Mouse (Mus musculus) lung, embryonic 14.5 days (tissue): ENCODE measurements around the gene Taldo1. TPM values are rescaled to one million over a fixed set of nuclear protein-coding genes. Genes with fewer than 3 reads are reported as not detected.
A peak's percentile ranks its signal among the peaks of the same experiment; 100 is the strongest.
"Not testable (repeated sequence)": the region's sequence is repeated elsewhere in the genome, so short reads cannot be mapped to it uniquely, and the experiment has no call there.

Source experiments
- ATAC-seq: fragments of 200-750 bp; cut with Nextera tagmentation; 2 replicates; pipeline ENCODE4 v1.8.0; 2017; ENCODE audit warnings: mild to moderate bottlenecking, moderate TSS enrichment, moderate library complexity; ENCODE audit not compliant: insufficient read depth
- DNase-seq: peaks from one replicate; pipeline ENCODE4 v3.0.0-alpha.2; 2015
- H3K27ac ChIP-seq: fragments of 300-500 bp; sonication (generic); 2 replicates; pipeline ENCODE4 v1.5.1; 2014; ENCODE audit warnings: low read depth, mild to moderate bottlenecking, moderate library complexity
- H3K27me3 ChIP-seq: fragments of 300-500 bp; sonication (generic); 2 replicates; pipeline ENCODE4 v1.6.1; 2014; ENCODE audit warnings: low read length, control low read depth; ENCODE audit not compliant: insufficient read depth
- H3K36me3 ChIP-seq: fragments of 300-500 bp; sonication (generic); 2 replicates; pipeline ENCODE4 v1.6.1; 2014; ENCODE audit warnings: control low read depth; ENCODE audit not compliant: insufficient read depth
- H3K4me1 ChIP-seq: fragments of 300-500 bp; sonication (generic); 2 replicates; pipeline ENCODE4 v1.6.1; 2014; ENCODE audit warnings: antibody characterized with exemption, control low read depth; ENCODE audit not compliant: insufficient read depth
- H3K4me2 ChIP-seq: fragments of 300-500 bp; sonication (generic); 2 replicates; pipeline ENCODE4 v1.6.1; 2014; ENCODE audit warnings: mild to moderate bottlenecking
- H3K4me3 ChIP-seq: fragments of 300-500 bp; sonication (generic); 2 replicates; pipeline ENCODE4 v1.5.1; 2014; ENCODE audit warnings: low read depth, low read length
- H3K9ac ChIP-seq: fragments of 300-500 bp; sonication (generic); 2 replicates; pipeline ENCODE4 v1.6.1; 2014
- H3K9me3 ChIP-seq: fragments of 300-500 bp; sonication (generic); 2 replicates; pipeline ENCODE4 v1.6.1; 2016; ENCODE audit warnings: low read depth, low read length, control low read depth
- CTCF ChIP-seq: IDR thresholded peaks from 2 replicates; pipeline ENCODE4 v1.5.1; 2016; ENCODE audit warnings: antibody characterized with exemption, low read depth
- WGBS: fragments of 180-500 bp; shearing (Covaris S2); extraction: QIAGEN DNeasy Blood & Tissue Kit; methylation state at CpG from one replicate; pipeline ENCODE4 v1.1.7; 2014; 5-methylcytosine and 5-hydroxymethylcytosine counted together
- polyA plus RNA-seq: library from polyadenylated mRNA; unstranded; fragments of >200 nt; fragmentation: Nextera tagmentation; extraction: Ambion mirVana; gene quantifications from 2 replicates; pipeline ENCODE4 v1.2.1, GENCODE M21; 2014

Gene Taldo1
- polyA plus RNA-seq, 1 experiment from 2014 or later: 241 TPM

DNA sequence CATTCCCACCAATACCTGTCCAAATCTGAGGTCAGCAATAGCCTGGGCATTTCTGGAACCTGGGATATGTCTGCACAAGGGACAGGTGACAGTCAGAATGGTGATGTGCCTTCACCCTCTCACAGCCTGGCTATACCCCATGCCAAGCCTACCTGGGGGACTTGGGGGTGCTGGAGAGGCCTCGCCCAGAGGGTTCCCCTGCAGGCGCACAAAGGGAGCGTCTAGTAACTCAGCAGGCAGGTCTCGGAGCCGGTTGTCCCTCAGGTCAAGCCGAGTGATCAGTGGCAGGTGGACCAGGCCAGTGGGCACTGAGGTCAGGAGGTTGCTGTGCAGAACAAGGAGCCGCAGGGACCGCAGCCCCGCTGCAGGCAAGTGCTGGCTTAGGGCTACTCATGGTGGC lies 49.5 kb downstream of the Taldo1 start:
- no peak for DNase-seq
- Histone ChIP-seq H3K4me3 (no peak overlapping the region), H3K9ac (peak overlapping the region; percentile 13; the same call in 1 of the 2 replicates), H3K27me3 (no peaks in the 10 kb centered on the region), H3K36me3 (peaks cover 29% of the 10 kb centered on the region), H3K9me3 (no peaks in the 10 kb centered on the region), H3K27ac (no peak overlapping the region), H3K4me2 (no peak overlapping the region; the same call in 1 of the 2 replicates), H3K4me1 (peaks cover 17% of the 10 kb centered on the region)
- 88% methylated on average over 9 of the region's 9 CpGs for WGBS
- ATAC-seq: no peak
- no peak for TF ChIP-seq CTCF

DNA sequence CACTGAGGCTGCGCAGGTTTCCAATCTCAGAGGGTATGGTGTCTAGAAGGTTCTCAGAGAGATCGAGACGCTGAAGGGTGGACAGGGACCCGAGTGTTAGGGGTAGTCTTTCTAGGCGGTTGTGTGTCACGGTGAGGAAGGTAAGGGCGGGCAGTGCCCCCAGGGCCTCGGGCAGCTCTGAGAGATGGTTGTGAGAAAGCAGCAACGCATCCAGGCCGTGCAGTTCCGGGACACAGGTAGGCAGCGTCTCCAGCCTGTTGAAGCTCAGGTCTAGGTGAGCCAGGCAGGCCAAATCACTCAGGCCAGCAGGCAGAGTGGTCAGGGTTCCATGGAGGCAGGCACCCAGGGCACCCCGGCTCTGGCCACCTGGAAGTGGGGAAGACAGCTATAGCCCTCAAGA lies 50.2 kb downstream of the Taldo1 start:
- ATAC-seq: no peak
- WGBS: 92% methylated on average over 13 of the region's 13 CpGs
- H3K4me1 ChIP-seq: peaks cover 15% of the 10 kb centered on the region
- DNase-seq: no peak
- no peaks in the 10 kb centered on the region for H3K9me3 ChIP-seq
- no peak for TF ChIP-seq CTCF
- peak overlapping the region; percentile 65 for H3K9ac ChIP-seq
- no peaks in the 10 kb centered on the region for H3K27me3 ChIP-seq
- H3K4me2 ChIP-seq: peak overlapping the region; percentile 90
- H3K36me3 ChIP-seq: peaks cover 29% of the 10 kb centered on the region
- H3K4me3 ChIP-seq: peak overlapping the region; percentile 55
- H3K27ac ChIP-seq: no peak overlapping the region

DNA sequence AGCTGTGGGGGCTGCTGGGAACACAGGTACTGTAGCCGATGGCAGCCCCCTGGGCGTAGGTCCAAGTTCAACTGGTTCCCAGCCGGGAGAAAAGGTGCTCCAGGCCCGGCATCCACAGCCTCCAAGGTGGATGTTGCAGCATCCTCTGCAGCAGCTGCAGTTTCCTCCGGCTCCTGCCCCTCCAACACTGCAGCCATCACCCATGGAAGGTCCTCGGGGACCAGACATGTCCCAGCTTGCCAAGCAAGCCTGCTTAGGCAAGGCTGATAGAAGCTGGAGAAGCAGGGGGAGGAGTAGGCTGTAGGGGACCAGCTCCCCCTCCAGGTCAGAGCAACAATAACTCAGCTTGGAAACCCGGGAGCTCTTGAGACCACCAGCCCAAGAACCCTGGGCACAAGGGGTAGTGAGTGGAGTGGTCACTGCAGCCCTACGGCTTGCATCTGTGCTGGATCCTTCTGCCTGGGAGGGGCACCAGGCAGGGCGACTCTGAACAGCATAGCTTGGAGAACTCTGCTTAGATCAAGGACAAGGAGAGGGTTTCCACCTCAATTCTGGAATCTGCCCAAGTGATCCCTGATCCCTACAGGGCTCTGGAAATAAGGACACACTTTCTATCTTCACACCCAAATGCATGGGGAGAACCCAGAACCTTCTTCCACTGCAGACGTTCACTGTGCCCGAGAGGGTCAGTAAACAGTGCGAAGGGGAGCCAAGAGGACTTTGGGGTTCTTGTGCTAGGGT lies 51.3 kb downstream of the Taldo1 start:
- Histone ChIP-seq H3K9me3 (no peaks in the 10 kb centered on the region), H3K36me3 (peaks cover 30% of the 10 kb centered on the region), H3K9ac (peak overlapping the region; percentile 65), H3K4me1 (peaks cover 16% of the 10 kb centered on the region), H3K27ac (peak overlapping the region; percentile 62), H3K4me2 (peak overlapping the region; percentile 90), H3K27me3 (no peaks in the 10 kb centered on the region), H3K4me3 (peak overlapping the region; percentile 55)
- TF ChIP-seq CTCF: peak; percentile 64
- WGBS: 11% methylated on average over 12 of the region's 12 CpGs
- peak; percentile 71 for DNase-seq
- peak; percentile 4; the same call in 1 of the 2 replicates for ATAC-seq

DNA sequence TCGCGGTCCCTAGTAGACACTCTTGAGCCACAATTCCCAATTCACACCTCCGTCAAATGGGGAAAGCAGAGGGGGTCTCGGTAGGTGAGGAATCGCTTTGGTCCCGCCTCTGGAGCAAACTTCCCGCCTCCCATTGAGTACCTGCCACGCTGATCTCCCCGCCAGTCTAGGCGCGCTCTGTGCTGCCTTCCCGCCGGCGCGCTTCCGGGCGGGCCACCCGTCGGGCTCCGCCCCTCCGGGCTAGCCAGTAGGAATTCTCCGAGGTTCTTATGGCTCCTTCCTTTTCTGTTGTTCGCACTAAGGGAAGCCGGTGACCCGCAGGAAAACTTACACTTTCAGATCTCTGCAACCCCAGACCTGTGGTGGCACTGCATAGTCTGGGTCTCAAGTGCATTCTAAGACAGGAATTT lies 51.8 kb downstream of the Taldo1 start, which contains the start of gene Pidd1:
Gene Pidd1, minus strand, starts transcription at position 198 of the 410 bp plus-strand sequence.
- Histone ChIP-seq H3K27ac (peak within 1 kb of the TSS; percentile 62), H3K9me3 (no peaks in the 10 kb centered on the region), H3K36me3 (peaks cover 30% of the 10 kb centered on the region), H3K4me1 (peaks cover 22% of the 10 kb centered on the region), H3K4me3 (peak within 1 kb of the TSS; percentile 55), H3K9ac (peak within 1 kb of the TSS; percentile 65), H3K4me2 (peak within 1 kb of the TSS; percentile 90), H3K27me3 (no peaks in the 10 kb centered on the region)
- TF ChIP-seq CTCF: no peak
- ATAC-seq (peak; percentile 57), DNase-seq (peak; percentile 92)
- under 1% methylated on average over 25 of the region's 25 CpGs for WGBS

DNA sequence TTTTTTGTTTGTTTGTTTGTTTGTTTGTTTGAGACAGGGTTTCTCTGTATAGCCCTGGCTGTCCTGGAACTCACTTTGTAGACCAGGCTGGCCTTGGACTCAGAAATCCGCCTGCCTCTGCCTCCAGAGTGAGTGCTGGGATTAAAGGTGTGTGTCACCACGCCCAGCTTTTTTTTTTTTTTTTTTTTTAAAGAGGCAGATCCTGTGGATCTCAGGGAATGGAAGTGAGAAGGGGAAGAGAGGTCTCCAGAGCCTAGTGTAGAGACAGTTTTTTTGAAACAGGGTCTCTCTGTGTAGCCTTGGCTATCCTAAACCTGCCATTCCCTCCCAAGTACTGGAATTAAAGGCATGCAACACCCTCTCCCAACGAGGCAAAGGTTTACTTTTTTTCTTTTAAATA lies 54.4 kb downstream of the Taldo1 start:
- 75% methylated on average over 3 of the region's 3 CpGs for WGBS
- Histone ChIP-seq H3K36me3 (peaks cover 33% of the 10 kb centered on the region), H3K4me1 (peaks cover 22% of the 10 kb centered on the region), H3K4me2 (peak overlapping the region; percentile 90)
- H3K9me3 ChIP-seq, H3K4me3 ChIP-seq, ATAC-seq, DNase-seq, H3K9ac ChIP-seq, H3K27me3 ChIP-seq, H3K27ac ChIP-seq: not testable (repeated sequence)

DNA sequence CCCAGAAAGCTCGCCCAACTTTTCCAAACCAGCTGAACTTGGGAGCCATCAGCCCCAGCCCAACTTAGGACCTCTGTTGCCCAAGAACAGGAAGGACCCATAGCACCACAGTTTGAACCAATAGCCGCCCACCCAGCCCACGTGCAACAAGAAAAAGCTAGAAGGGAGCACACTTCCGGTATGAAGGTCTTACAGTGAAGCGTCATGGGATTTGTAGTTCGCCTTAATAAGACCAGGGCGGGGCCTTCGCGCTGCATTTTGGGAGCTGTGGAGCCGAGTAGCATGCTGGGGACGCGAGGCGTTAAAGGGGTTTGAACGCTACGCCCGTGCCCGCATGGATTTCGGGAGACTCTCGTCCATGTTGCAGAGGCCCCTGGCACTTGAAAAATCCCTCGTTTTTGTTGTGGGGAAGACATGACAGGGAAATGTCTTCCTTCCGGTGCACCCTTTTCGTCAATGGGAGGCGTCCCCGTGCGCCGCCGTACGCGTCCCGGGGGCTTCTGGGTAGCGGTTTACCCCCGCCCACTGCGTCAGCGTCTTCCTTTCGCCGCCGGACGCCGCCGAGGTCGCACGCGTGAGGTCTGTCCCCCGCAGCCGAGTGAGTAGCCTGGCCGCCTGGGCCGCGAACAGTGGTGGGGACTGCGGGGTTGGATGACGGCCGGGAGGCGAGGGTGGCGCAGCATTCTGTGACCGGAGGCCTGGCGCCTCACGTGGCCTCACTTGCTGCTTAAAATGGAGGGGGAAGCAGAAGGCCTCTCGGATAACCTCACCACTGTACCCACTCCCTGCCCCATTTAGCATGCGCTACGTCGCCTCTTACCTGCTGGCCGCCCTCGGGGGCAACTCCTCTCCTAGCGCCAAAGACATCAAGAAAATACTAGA lies 55.4 kb downstream of the Taldo1 start, which contains the start of gene Rplp2:
Gene Rplp2, plus strand, starts transcription at position 261 of the 882 bp plus-strand sequence.
- H3K4me3 ChIP-seq: peak within 1 kb of the TSS; percentile 89
- peak; percentile 91 for ATAC-seq
- peak within 1 kb of the TSS; percentile 95 for H3K9ac ChIP-seq
- peak; percentile 95 for DNase-seq
- no peaks in the 10 kb centered on the region for H3K9me3 ChIP-seq
- no peak; the same call in 1 of the 2 replicates for TF ChIP-seq CTCF
- peak within 1 kb of the TSS; percentile 90 for H3K4me2 ChIP-seq
- WGBS: under 1% methylated on average over 63 of the region's 63 CpGs
- no peaks in the 10 kb centered on the region for H3K27me3 ChIP-seq
- peak within 1 kb of the TSS; percentile 82 for H3K27ac ChIP-seq
- H3K36me3 ChIP-seq: peaks cover 43% of the 10 kb centered on the region
- H3K4me1 ChIP-seq: peaks cover 22% of the 10 kb centered on the region

DNA sequence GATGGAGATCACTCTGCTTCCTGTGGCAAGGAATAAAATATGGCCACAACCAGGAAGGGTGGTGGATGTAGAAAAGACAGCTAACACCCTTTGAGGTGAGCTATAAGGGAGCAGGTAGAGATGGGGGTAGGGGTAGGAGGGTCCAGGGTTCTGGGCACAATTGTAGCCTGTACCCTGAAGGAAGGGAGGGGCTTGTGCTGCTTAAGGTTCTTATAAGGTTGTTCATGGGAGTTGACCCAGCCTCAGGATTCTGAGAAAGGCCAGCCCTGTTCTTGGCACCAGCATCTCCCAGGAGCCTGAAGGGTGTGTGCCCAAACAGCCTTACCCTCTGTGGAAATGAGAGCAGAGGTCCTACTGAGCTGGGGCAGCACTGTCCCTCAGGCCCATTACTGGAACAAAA lies 59.9 kb downstream of the Taldo1 start:
- H3K4me2 ChIP-seq: no peak overlapping the region
- TF ChIP-seq CTCF: no peak
- no peak overlapping the region for H3K27ac ChIP-seq
- H3K4me1 ChIP-seq: peaks cover 16% of the 10 kb centered on the region
- ATAC-seq (no peak), DNase-seq (no peak)
- H3K36me3 ChIP-seq: peaks cover 43% of the 10 kb centered on the region
- H3K4me3 ChIP-seq: no peak overlapping the region
- H3K27me3 ChIP-seq: peaks cover 2% of the 10 kb centered on the region; the same call in 1 of the 2 replicates
- no peaks in the 10 kb centered on the region for H3K9me3 ChIP-seq
- H3K9ac ChIP-seq: no peak overlapping the region

Other genes starting within 250 kb of the Taldo1 start
- 124 and 130 TPM in 2 replicates for gene Rnh1, start 219.3 kb upstream of the Taldo1 start, polyA plus RNA-seq
- gene Hras, start 198.2 kb upstream of the Taldo1 start, polyA plus RNA-seq: 85.8 and 97.4 TPM in 2 replicates
- gene Lrrc56, start 198.0 kb upstream of the Taldo1 start, polyA plus RNA-seq: 3.8 and 4.3 TPM in 2 replicates
- 0.74 and 1.4 TPM in 2 replicates for gene Lmntd2, start 178.1 kb upstream of the Taldo1 start, polyA plus RNA-seq
- gene Rassf7, start 176.3 kb upstream of the Taldo1 start, polyA plus RNA-seq: 38.9 and 41.1 TPM in 2 replicates
- gene Phrf1, start 163.4 kb upstream of the Taldo1 start, polyA plus RNA-seq: 80.7 and 85.4 TPM in 2 replicates
- 1.0 and 1.9 TPM in 2 replicates for gene Irf7, start 125.7 kb upstream of the Taldo1 start, polyA plus RNA-seq
- gene Cdhr5, start 115.4 kb upstream of the Taldo1 start, polyA plus RNA-seq: not detected in 2 replicates
- 2.2 and 5.1 TPM in 2 replicates for gene Sct, start 113.1 kb upstream of the Taldo1 start, polyA plus RNA-seq
- gene Drd4, start 100.2 kb upstream of the Taldo1 start, polyA plus RNA-seq: 1.0 and 1.4 TPM in 2 replicates
- gene Deaf1, start 64.5 kb upstream of the Taldo1 start, polyA plus RNA-seq: 69.8 and 74.2 TPM in 2 replicates
- gene Tmem80, start 64.5 kb upstream of the Taldo1 start, polyA plus RNA-seq: 28.8 and 30.3 TPM in 2 replicates
- 20.0 and 22.4 TPM in 2 replicates for gene Eps8l2, start 53.3 kb upstream of the Taldo1 start, polyA plus RNA-seq
- 48.5 and 49.1 TPM in 2 replicates for gene Gatd1, start 21.9 kb downstream of the Taldo1 start, polyA plus RNA-seq
- not detected in 2 replicates for gene Cend1, start 37.3 kb downstream of the Taldo1 start, polyA plus RNA-seq
- gene Slc25a22, start 45.7 kb downstream of the Taldo1 start, polyA plus RNA-seq: 27.6 and 30.1 TPM in 2 replicates
- 12.6 and 14.2 TPM in 2 replicates for gene Pidd1, start 51.8 kb downstream of the Taldo1 start, polyA plus RNA-seq
- 1,415 and 1,470 TPM in 2 replicates for gene Rplp2, start 55.2 kb downstream of the Taldo1 start, polyA plus RNA-seq
- gene Pnpla2, start 63.0 kb downstream of the Taldo1 start, polyA plus RNA-seq: 26.1 and 26.3 TPM in 2 replicates
- 15.1 and 18.9 TPM in 2 replicates for gene Cracr2b, start 68.9 kb downstream of the Taldo1 start, polyA plus RNA-seq
- gene Cd151, start 75.2 kb downstream of the Taldo1 start, polyA plus RNA-seq: 69.8 and 79.1 TPM in 2 replicates
- gene Polr2l, start 82.9 kb downstream of the Taldo1 start, polyA plus RNA-seq: 71.2 and 74.3 TPM in 2 replicates
- 95.5 and 100.0 TPM in 2 replicates for gene Tspan4, start 83.0 kb downstream of the Taldo1 start, polyA plus RNA-seq
- 33.0 and 35.9 TPM in 2 replicates for gene Chid1, start 147.7 kb downstream of the Taldo1 start, polyA plus RNA-seq
- gene Ap2a2, start 170.0 kb downstream of the Taldo1 start, polyA plus RNA-seq: 63.1 and 67.6 TPM in 2 replicates